Mouse (Mus musculus) intestine, embryonic 15.5 days (tissue): ENCODE measurements around the gene Prdm1. TPM values are rescaled to one million over a fixed set of nuclear protein-coding genes. Genes with fewer than 3 reads are reported as not detected.

Experiments used
- ATAC-seq: fragments of 200-750 bp; cut with Nextera tagmentation; 2 replicates; pipeline ENCODE4 v1.8.0; 2017; ENCODE audit warnings: moderate TSS enrichment, moderate library complexity
- H3K27ac ChIP-seq: fragments of 300-500 bp; sonication (generic); 2 replicates; pipeline ENCODE4 v1.5.1; 2015; ENCODE audit warnings: mild to moderate bottlenecking, inconsistent platforms
- H3K27me3 ChIP-seq: fragments of 300-500 bp; sonication (generic); replicated peaks from 2 replicates; pipeline ENCODE4 v1.6.1; 2015; ENCODE audit warnings: inconsistent platforms
- H3K36me3 ChIP-seq: fragments of 300-500 bp; sonication (generic); 2 replicates; pipeline ENCODE4 v1.6.1; 2015; ENCODE audit warnings: inconsistent platforms
- H3K4me1 ChIP-seq: fragments of 300-500 bp; sonication (generic); replicated peaks from 2 replicates; pipeline ENCODE4 v1.6.1; 2015; ENCODE audit warnings: inconsistent platforms
- H3K4me2 ChIP-seq: fragments of 300-500 bp; sonication (generic); replicated peaks from 2 replicates; pipeline ENCODE4 v1.6.1; 2015; ENCODE audit warnings: mild to moderate bottlenecking, inconsistent platforms
- H3K4me3 ChIP-seq: fragments of 300-500 bp; sonication (generic); replicated peaks from 2 replicates; pipeline ENCODE4 v1.5.1; 2015; ENCODE audit warnings: inconsistent platforms
- H3K9ac ChIP-seq: fragments of 300-500 bp; sonication (generic); 2 replicates; pipeline ENCODE4 v1.6.1; 2015; ENCODE audit warnings: inconsistent platforms
- H3K9me3 ChIP-seq: fragments of 300-500 bp; sonication (generic); 2 replicates; pipeline ENCODE4 v1.6.1; 2016; ENCODE audit warnings: inconsistent platforms
- WGBS: fragments of 180-500 bp; shearing (Covaris S2); methylation state at CpG from one replicate; pipeline ENCODE4 v1.1.7; 2015; 5-methylcytosine and 5-hydroxymethylcytosine counted together
- polyA plus RNA-seq: library from polyadenylated mRNA; unstranded; fragments of >200 nt; fragmentation: Nextera tagmentation; extraction: Ambion mirVana; gene quantifications from 2 replicates; pipeline ENCODE4 v1.2.1, GENCODE M21; 2015

Gene Prdm1
- polyA plus RNA-seq, 1 experiment from 2014 or later: 22.0 TPM

DNA sequence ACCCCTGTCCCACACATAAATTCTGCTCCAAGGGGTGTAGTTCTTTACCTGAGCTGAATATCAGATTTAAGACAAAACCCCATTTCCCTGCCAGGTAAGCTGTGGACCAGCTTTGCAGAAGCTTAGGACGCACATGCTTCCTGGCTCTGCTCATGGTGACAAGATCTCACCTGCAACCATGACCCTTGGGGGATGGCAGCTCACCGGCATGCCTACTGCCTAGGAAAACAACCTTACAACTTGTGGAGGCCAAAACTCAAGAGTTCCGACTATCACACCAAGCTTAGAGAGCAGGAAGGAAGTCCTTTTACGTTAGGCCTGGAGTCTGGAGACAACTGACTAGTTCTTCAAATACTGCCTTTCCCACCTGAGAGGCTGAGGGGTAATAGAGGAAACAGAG lies 64.4 kb downstream of the Prdm1 start:
- Histone ChIP-seq H3K27ac (no peak overlapping the region), H3K4me2 (no peak overlapping the region), H3K27me3 (0 out of 2 replicates have a peak, but pooled peaks cover 4% of the 10 kb centered on the region), H3K4me3 (no peak overlapping the region), H3K9me3 (no peaks in the 10 kb centered on the region), H3K36me3 (no peaks in the 10 kb centered on the region), H3K9ac (no peak overlapping the region), H3K4me1 (peaks cover 15% of the 10 kb centered on the region)
- 85% methylated on average over 4 of the region's 4 CpGs for whole genome bisulfite sequencing
- ATAC-seq: no peak

- H3K27me3 ChIP-seq: 0 out of 2 replicates have a peak, but pooled peaks cover 4% of the 10 kb centered on the region
- H3K9me3 ChIP-seq: no peaks in the 10 kb centered on the region
- no peak overlapping the region for H3K4me3 ChIP-seq
- peaks cover 17% of the 10 kb centered on the region for H3K4me1 ChIP-seq
- no peak overlapping the region for H3K4me2 ChIP-seq
- WGBS: 89% methylated on average over 8 of the region's 8 CpGs
- ATAC-seq: no peak
- H3K27ac ChIP-seq: no peak overlapping the region
- H3K9ac ChIP-seq: no peak overlapping the region
- no peaks in the 10 kb centered on the region for H3K36me3 ChIP-seq
These were observed 66.0 kb downstream of the Prdm1 start for GRCm38 (mm10) chr10:44462351-44462750.

GRCm38 (mm10) chr10:44461063-44461462 lies 67.2 kb downstream of the Prdm1 start:
- 0 out of 2 replicates have a peak, but pooled peaks cover 4% of the 10 kb centered on the region for H3K27me3 ChIP-seq
- H3K4me1 ChIP-seq: peaks cover 17% of the 10 kb centered on the region
- no peak overlapping the region for H3K27ac ChIP-seq
- WGBS: 87% methylated on average over 6 of the region's 6 CpGs
- H3K4me2 ChIP-seq: no peak overlapping the region
- ATAC-seq: no peak
- no peak overlapping the region for H3K4me3 ChIP-seq
- no peak overlapping the region for H3K9ac ChIP-seq
- no peaks in the 10 kb centered on the region for H3K9me3 ChIP-seq
- no peaks in the 10 kb centered on the region for H3K36me3 ChIP-seq

GRCm38 (mm10) chr10:44460095-44460810 lies 68.0 kb downstream of the Prdm1 start:
- Histone ChIP-seq H3K36me3 (no peaks in the 10 kb centered on the region), H3K9ac (no peak overlapping the region), H3K4me2 (peak overlapping the region; percentile 89; the same call in 1 of the 2 replicates), H3K4me1 (peaks cover 12% of the 10 kb centered on the region), H3K27ac (no peak overlapping the region), H3K9me3 (no peaks in the 10 kb centered on the region), H3K27me3 (0 out of 2 replicates have a peak, but pooled peaks cover 4% of the 10 kb centered on the region), H3K4me3 (no peak overlapping the region)
- WGBS: 19% methylated on average over 6 of the region's 6 CpGs
- ATAC-seq: no peak

GRCm38 (mm10) chr10:44459321-44460000 lies 68.8 kb downstream of the Prdm1 start:
- H3K4me1 ChIP-seq: peaks cover 12% of the 10 kb centered on the region; the same call in 1 of the 2 replicates
- WGBS: 12% methylated on average over 11 of the region's 11 CpGs
- 0 out of 2 replicates have a peak, but pooled peaks cover 2% of the 10 kb centered on the region for H3K27me3 ChIP-seq
- H3K36me3 ChIP-seq: no peaks in the 10 kb centered on the region
- no peaks in the 10 kb centered on the region for H3K9me3 ChIP-seq
- peak overlapping the region; percentile 48 for H3K4me3 ChIP-seq
- H3K9ac ChIP-seq: no peak overlapping the region
- peak overlapping the region; percentile 89 for H3K4me2 ChIP-seq
- ATAC-seq: no peak
- peak overlapping the region; percentile 87; the same call in 1 of the 2 replicates for H3K27ac ChIP-seq

DNA sequence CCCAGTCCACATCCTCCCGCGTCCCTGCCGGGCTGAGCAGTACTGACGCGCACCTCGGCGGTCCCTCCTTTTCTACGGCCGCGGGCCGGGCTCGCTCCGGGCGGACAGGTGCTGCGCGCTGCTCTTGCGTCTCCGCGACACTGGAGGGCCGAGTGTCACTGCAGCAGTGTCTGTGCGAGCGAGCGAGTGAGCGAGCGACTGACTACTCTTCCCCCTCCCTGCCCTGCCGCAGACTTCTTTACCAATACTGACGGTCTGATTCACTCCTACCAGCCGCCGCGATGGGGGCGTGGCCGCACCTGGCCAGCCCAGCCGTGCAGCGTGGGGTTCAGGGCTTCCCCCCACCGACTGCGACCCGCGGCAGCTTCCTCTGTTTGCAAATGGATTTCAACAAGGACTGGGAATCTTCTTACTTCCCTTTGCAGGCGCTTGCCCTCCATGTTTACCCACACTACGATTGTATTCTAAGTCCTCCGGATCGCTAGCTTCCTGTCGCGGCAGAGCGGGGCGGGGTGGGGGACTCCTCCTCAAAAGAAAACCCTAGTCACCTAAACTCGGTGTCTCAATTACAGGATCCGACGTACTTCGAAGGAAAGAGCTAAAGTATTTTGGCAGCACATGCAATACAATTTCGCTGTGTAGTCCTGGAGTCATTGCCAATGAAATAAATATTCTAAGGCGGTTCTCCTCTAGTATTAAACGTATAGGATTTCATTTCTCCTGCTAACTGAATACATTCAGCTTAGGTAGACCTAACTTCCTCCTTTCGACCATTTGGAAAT lies 69.6 kb downstream of the Prdm1 start:
- peaks cover 12% of the 10 kb centered on the region; the same call in 1 of the 2 replicates for H3K4me1 ChIP-seq
- H3K9me3 ChIP-seq: no peaks in the 10 kb centered on the region
- ATAC-seq: peak; percentile 93
- peak overlapping the region; percentile 50 for H3K9ac ChIP-seq
- H3K36me3 ChIP-seq: no peaks in the 10 kb centered on the region
- H3K27me3 ChIP-seq: no peaks in the 10 kb centered on the region
- peak overlapping the region; percentile 89 for H3K4me2 ChIP-seq
- H3K4me3 ChIP-seq: peak overlapping the region; percentile 48
- WGBS: under 1% methylated on average over 54 of the region's 54 CpGs
- H3K27ac ChIP-seq: peak overlapping the region; percentile 87

GRCm38 (mm10) chr10:44457791-44458533 lies 70.3 kb downstream of the Prdm1 start:
- Histone ChIP-seq H3K4me2 (peak overlapping the region; percentile 89), H3K4me3 (peak overlapping the region; percentile 48), H3K27me3 (no peaks in the 10 kb centered on the region), H3K36me3 (no peaks in the 10 kb centered on the region), H3K4me1 (peaks cover 12% of the 10 kb centered on the region; the same call in 1 of the 2 replicates), H3K27ac (peak overlapping the region; percentile 87), H3K9me3 (no peaks in the 10 kb centered on the region), H3K9ac (peak overlapping the region; percentile 50)
- WGBS: under 1% methylated on average over 25 of the region's 25 CpGs
- ATAC-seq: no peak

GRCm38 (mm10) chr10:44456757-44457595 lies 71.3 kb downstream of the Prdm1 start:
- Histone ChIP-seq H3K4me1 (peaks cover 12% of the 10 kb centered on the region; the same call in 1 of the 2 replicates), H3K4me2 (peak overlapping the region; percentile 89), H3K27me3 (no peaks in the 10 kb centered on the region), H3K4me3 (peak overlapping the region; percentile 48), H3K9ac (peak overlapping the region; percentile 55), H3K27ac (peak overlapping the region; percentile 77), H3K36me3 (no peaks in the 10 kb centered on the region), H3K9me3 (no peaks in the 10 kb centered on the region)
- WGBS: 3% methylated on average over 31 of the region's 31 CpGs
- ATAC-seq: no peak

DNA sequence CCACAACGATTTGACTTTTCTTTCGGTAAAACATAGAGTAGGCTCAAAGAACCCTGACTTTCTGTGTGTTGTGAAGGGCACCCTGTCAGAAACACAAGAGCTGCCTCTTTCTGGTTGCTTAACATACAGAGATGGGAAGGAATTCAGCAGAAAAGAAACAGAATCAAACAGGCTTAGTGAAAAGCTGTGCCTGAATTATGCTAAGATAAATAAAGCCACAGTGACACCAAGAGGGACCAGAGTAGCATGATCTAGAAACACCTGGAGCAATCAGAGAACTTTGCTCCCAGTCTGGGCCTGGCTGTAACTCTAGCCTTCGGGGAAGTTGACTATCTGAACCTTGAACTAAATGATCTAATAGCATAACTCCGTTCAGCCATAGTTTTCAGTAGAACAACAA lies 73.5 kb downstream of the Prdm1 start:
- peak overlapping the region; percentile 48 for H3K4me3 ChIP-seq
- H3K4me1 ChIP-seq: peaks cover 11% of the 10 kb centered on the region; the same call in 1 of the 2 replicates
- no peaks in the 10 kb centered on the region for H3K27me3 ChIP-seq
- no peaks in the 10 kb centered on the region for H3K9me3 ChIP-seq
- WGBS: 49% methylated on average over 4 of the region's 4 CpGs
- no peaks in the 10 kb centered on the region for H3K36me3 ChIP-seq
- 0 out of 2 replicates have a peak overlapping the region, but pooled peaks have one; percentile 17 for H3K9ac ChIP-seq
- peak overlapping the region; percentile 51 for H3K4me2 ChIP-seq
- H3K27ac ChIP-seq: 0 out of 2 replicates have a peak overlapping the region, but pooled peaks have one; percentile 59
- peak; percentile 69 for ATAC-seq

DNA sequence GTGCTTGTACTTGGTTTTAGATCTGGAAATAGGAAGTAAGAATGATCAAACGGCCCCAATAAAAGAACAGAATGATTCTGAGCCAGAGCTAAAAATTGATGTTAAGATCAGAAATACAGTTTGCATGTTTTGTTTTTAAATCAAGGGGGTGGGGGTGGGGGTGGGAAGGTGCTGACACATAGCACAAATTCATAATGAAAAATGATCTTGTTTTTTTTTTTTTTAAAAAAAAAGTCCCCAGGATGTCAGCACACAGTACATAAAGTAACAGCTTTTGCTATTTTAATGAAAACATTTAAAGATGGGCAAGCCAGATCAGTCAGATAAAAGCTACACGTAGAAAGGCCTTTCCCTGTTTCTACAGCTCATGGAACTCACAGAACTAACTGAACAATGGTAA lies 74.2 kb downstream of the Prdm1 start:
- H3K9me3 ChIP-seq: no peaks in the 10 kb centered on the region
- peaks cover 5% of the 10 kb centered on the region; the same call in 1 of the 2 replicates for H3K4me1 ChIP-seq
- H3K27ac ChIP-seq: no peak overlapping the region
- H3K4me2 ChIP-seq: peak overlapping the region; percentile 51
- peak overlapping the region; percentile 48 for H3K4me3 ChIP-seq
- H3K36me3 ChIP-seq: no peaks in the 10 kb centered on the region
- no peak for ATAC-seq
- no peaks in the 10 kb centered on the region for H3K27me3 ChIP-seq
- WGBS: 38% methylated on average over 2 of the region's 2 CpGs
- H3K9ac ChIP-seq: 0 out of 2 replicates have a peak overlapping the region, but pooled peaks have one; percentile 17

GRCm38 (mm10) chr10:44450835-44451234 lies 77.5 kb downstream of the Prdm1 start:
- whole genome bisulfite sequencing: 72% methylated on average over 2 of the region's 2 CpGs
- ATAC-seq: no peak
- H3K4me1 ChIP-seq: peaks cover 8% of the 10 kb centered on the region; the same call in 1 of the 2 replicates
- no peaks in the 10 kb centered on the region for H3K27me3 ChIP-seq
- H3K9ac ChIP-seq: no peak overlapping the region
- peak overlapping the region; percentile 31 for H3K4me2 ChIP-seq
- no peak overlapping the region for H3K4me3 ChIP-seq
- no peak overlapping the region for H3K27ac ChIP-seq
- no peaks in the 10 kb centered on the region for H3K36me3 ChIP-seq
- H3K9me3 ChIP-seq: no peaks in the 10 kb centered on the region
